Mouse (Mus musculus) intestine, embryonic 16.5 days (tissue): ENCODE results near the gene Naaladl1. TPM values are rescaled to one million over a fixed set of nuclear protein-coding genes. Genes with fewer than 3 reads are reported as not detected.

ENCODE experiments used
- ATAC-seq: fragments of 200-750 bp; cut with Nextera tagmentation; 2 replicates; pipeline ENCODE4 v1.8.0; 2017; ENCODE audit warnings: moderate TSS enrichment, moderate library complexity
- H3K27ac ChIP-seq: fragments of 300-500 bp; sonication (generic); 2 replicates; pipeline ENCODE4 v1.5.1; 2014; ENCODE audit warnings: mild to moderate bottlenecking, low read length
- H3K27me3 ChIP-seq: fragments of 300-500 bp; sonication (generic); replicated peaks from 2 replicates; pipeline ENCODE4 v1.6.1; 2014; ENCODE audit warnings: low read length, control low read depth, mixed read lengths; ENCODE audit not compliant: control insufficient read depth, insufficient read depth
- H3K36me3 ChIP-seq: fragments of 300-500 bp; sonication (generic); 2 replicates; pipeline ENCODE4 v1.6.1; 2014; ENCODE audit warnings: low read length, control low read depth; ENCODE audit not compliant: control insufficient read depth, insufficient read depth
- H3K4me1 ChIP-seq: fragments of 300-500 bp; sonication (generic); 2 replicates; pipeline ENCODE4 v1.6.1; 2014; ENCODE audit warnings: low read length, control low read depth, mixed read lengths; ENCODE audit not compliant: control insufficient read depth, insufficient read depth
- H3K4me2 ChIP-seq: fragments of 300-500 bp; sonication (generic); 2 replicates; pipeline ENCODE4 v1.6.1; 2014; ENCODE audit warnings: low read depth, low read length, control low read depth
- H3K4me3 ChIP-seq: fragments of 300-500 bp; sonication (generic); 2 replicates; pipeline ENCODE4 v1.5.1; 2014; ENCODE audit warnings: mild to moderate bottlenecking, low read length
- H3K9ac ChIP-seq: fragments of 300-500 bp; sonication (generic); 2 replicates; pipeline ENCODE4 v1.6.1; 2014; ENCODE audit warnings: low read depth, low read length
- H3K9me3 ChIP-seq: fragments of 300-500 bp; sonication (generic); 2 replicates; pipeline ENCODE4 v1.6.1; 2016; ENCODE audit warnings: low read length, control low read depth; ENCODE audit not compliant: control insufficient read depth
- WGBS: fragments of 180-500 bp; shearing (Covaris S2); extraction: QIAGEN DNeasy Blood & Tissue Kit; methylation state at CpG from one replicate; pipeline ENCODE4 v1.1.7; 2014; 5-methylcytosine and 5-hydroxymethylcytosine counted together
- polyA plus RNA-seq: library from polyadenylated mRNA; unstranded; fragments of >200 nt; fragmentation: Nextera tagmentation; extraction: Ambion mirVana; gene quantifications from 2 replicates; pipeline ENCODE4 v1.2.1, GENCODE M21; 2015

Gene Naaladl1
- polyA plus RNA-seq, 1 experiment from 2014 or later = 71.9 TPM

DNA sequence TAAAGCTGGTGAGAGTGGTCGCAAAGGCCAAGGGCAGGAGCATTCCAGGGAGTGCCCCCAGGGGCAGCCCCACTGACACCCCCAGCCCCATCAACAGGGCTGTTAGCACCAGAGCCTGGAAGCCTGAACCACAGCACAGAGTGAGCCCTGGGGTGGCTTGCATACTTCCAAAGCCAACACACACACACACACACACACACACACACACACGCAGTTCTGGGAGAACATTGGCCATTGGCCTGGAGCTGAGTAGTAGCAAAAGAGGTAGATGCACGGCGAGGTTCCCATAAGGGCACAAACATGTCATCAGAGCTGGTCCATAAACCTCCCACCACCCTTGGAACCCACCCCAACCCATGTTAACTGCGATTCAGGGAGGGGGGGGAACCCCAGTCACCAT, 39.0 kb upstream of the Naaladl1 start:
- WGBS = 28% methylated on average over 5 of the region's 5 CpGs
- no peak for ATAC-seq
- H3K9ac ChIP-seq = peak overlapping the region; percentile 75
- H3K4me2 ChIP-seq = peak overlapping the region; percentile 94
- peaks cover 33% of the 10 kb centered on the region for H3K4me1 ChIP-seq
- H3K9me3 ChIP-seq = no peaks in the 10 kb centered on the region
- H3K36me3 ChIP-seq = peaks cover 9% of the 10 kb centered on the region; the same call in 1 of the 2 replicates
- no peaks in the 10 kb centered on the region for H3K27me3 ChIP-seq
- H3K27ac ChIP-seq = peak overlapping the region; percentile 86
- H3K4me3 ChIP-seq = peak overlapping the region; percentile 64

DNA sequence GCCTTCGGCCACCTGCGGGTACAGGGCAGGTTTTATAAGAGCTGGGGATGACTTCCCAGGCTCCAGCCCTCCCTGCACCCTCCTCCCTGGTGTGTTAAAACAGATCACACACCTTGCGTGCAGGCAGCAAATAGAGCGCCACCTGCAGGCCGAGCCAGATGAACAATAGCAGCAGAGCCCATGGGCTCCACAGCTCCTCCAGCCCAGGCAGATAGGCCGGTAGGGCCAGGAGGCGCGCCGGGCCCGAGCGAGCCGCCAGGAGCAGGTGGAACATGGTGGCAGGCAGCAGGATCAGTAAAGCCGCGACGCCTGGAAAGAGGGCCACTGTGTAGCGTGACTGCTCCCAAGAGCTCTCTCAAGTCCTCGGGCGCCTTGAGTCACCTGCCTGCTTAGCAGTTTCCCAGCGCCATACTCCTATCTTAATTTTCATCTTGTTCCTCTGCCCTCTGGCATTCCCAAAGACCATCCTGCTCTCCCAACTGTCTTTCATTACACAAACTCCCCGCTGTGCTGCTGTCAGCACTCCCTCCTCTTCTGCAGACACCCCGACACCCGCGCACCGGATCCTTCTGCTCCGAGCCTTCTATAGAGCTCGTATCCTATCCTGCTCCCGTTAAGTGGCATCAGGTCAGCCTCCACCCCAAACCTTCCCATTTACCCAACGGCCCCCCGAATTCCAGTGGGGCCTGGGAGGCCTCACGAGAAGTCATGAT, 38.4 kb upstream of the Naaladl1 start:
- Histone ChIP-seq H3K36me3 (peaks cover 9% of the 10 kb centered on the region; the same call in 1 of the 2 replicates), H3K27ac (peak overlapping the region; percentile 86), H3K4me1 (peaks cover 28% of the 10 kb centered on the region), H3K4me3 (peak overlapping the region; percentile 64), H3K9ac (peak overlapping the region; percentile 75), H3K4me2 (peak overlapping the region; percentile 94), H3K27me3 (no peaks in the 10 kb centered on the region), H3K9me3 (no peaks in the 10 kb centered on the region)
- peak; percentile 68 for ATAC-seq
- under 1% methylated on average over 30 of the region's 30 CpGs for WGBS

- ATAC-seq = peak; percentile 95
- H3K36me3 ChIP-seq = peaks cover 12% of the 10 kb centered on the region; the same call in 1 of the 2 replicates
- peak within 1 kb of the TSS; percentile 94 for H3K4me2 ChIP-seq
- no peaks in the 10 kb centered on the region for H3K27me3 ChIP-seq
- H3K9ac ChIP-seq = peak within 1 kb of the TSS; percentile 75
- H3K4me3 ChIP-seq = peak within 1 kb of the TSS; percentile 64
- peaks cover 21% of the 10 kb centered on the region for H3K4me1 ChIP-seq
- H3K9me3 ChIP-seq = no peaks in the 10 kb centered on the region
- peak within 1 kb of the TSS; percentile 88 for H3K27ac ChIP-seq
- 8% methylated on average over 33 of the region's 33 CpGs for WGBS
These were observed 37.7 kb upstream of the Naaladl1 start, which contains the start of gene Tm7sf2 for GRCm38 (mm10) chr19:6067724-6068415. Gene Tm7sf2 (minus strand): TSS chr19:6068373.

GRCm38 (mm10) chr19:6068951-6069350, 36.6 kb upstream of the Naaladl1 start:
- Histone ChIP-seq H3K4me3 (no peak overlapping the region), H3K27me3 (no peaks in the 10 kb centered on the region), H3K9me3 (no peaks in the 10 kb centered on the region), H3K4me2 (no peak overlapping the region), H3K9ac (no peak overlapping the region), H3K27ac (no peak overlapping the region), H3K4me1 (peaks cover 19% of the 10 kb centered on the region), H3K36me3 (peaks cover 15% of the 10 kb centered on the region; the same call in 1 of the 2 replicates)
- WGBS = 58% methylated on average over 4 of the region's 4 CpGs
- ATAC-seq = no peak

GRCm38 (mm10) chr19:6069851-6070250, 35.7 kb upstream of the Naaladl1 start:
- Histone ChIP-seq H3K9me3 (no peaks in the 10 kb centered on the region), H3K4me1 (peaks cover 19% of the 10 kb centered on the region), H3K9ac (no peak overlapping the region), H3K36me3 (peaks cover 15% of the 10 kb centered on the region; the same call in 1 of the 2 replicates), H3K4me3 (no peak overlapping the region), H3K27me3 (no peaks in the 10 kb centered on the region), H3K27ac (no peak overlapping the region), H3K4me2 (no peak overlapping the region)
- 90% methylated on average over 10 of the region's 10 CpGs for WGBS
- no peak for ATAC-seq

DNA sequence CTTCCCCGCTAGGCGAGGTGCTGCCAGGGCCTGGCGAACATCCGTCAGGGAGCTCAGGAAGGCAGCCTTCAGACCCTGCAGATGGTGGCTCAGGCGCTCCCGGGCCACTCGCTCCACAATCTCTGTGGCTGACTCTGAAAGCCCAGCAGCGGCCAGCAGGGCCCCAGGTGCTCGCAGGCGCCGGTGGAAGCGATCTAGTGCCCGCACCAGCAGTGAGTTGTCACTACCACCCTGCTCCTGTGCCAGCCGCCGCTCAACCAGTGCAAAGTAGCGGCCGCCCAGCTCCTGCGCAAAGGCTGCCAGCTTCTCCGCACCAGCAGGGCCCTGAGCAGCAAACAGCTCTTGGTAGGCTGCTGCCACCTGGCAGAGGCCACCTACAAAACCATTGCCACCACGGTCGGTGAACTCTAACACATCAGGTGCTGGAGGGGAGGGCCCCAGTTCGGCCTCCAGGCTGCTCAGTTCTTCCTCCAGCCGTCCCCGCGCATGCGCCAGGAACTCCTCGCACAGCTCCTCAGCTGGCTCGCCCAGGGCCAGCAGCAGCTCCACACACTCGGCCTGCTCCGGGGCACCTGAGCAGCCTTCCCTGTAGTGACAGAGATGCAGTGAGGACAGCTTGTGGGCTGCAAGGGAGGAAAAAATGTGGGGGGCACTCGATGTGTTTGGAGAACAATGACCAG, 34.9 kb upstream of the Naaladl1 start:
- H3K4me1 ChIP-seq = peaks cover 19% of the 10 kb centered on the region
- H3K9ac ChIP-seq = no peak overlapping the region
- H3K4me3 ChIP-seq = no peak overlapping the region
- H3K9me3 ChIP-seq = no peaks in the 10 kb centered on the region
- 89% methylated on average over 31 of the region's 31 CpGs for WGBS
- no peak overlapping the region for H3K27ac ChIP-seq
- H3K36me3 ChIP-seq = peaks cover 15% of the 10 kb centered on the region; the same call in 1 of the 2 replicates
- no peak for ATAC-seq
- H3K4me2 ChIP-seq = no peak overlapping the region
- no peaks in the 10 kb centered on the region for H3K27me3 ChIP-seq

DNA sequence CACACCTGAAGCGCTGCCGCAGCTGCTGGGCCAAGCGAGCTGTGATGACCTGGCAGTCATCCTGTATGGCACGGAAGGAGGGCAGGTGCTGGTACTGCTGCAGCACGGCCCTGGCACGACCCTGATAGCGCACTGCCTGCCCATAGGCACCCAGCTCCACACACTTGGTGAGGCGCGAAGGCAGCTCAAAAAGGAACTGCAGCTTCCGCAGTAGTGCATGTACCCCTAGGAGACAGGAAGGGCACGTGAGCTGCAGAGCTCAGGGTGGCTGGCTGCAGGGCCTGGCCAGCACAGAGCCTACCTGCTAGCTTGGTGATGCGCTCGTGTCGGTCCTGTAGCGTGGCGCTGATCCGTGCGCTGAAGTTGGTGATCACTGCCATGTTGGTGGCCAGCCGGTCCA, 34.3 kb upstream of the Naaladl1 start:
- no peak overlapping the region for H3K9ac ChIP-seq
- no peak overlapping the region for H3K27ac ChIP-seq
- ATAC-seq = no peak
- peaks cover 22% of the 10 kb centered on the region for H3K4me1 ChIP-seq
- H3K27me3 ChIP-seq = no peaks in the 10 kb centered on the region
- no peak overlapping the region for H3K4me2 ChIP-seq
- H3K36me3 ChIP-seq = peaks cover 15% of the 10 kb centered on the region; the same call in 1 of the 2 replicates
- 92% methylated on average over 19 of the region's 19 CpGs for WGBS
- H3K9me3 ChIP-seq = no peaks in the 10 kb centered on the region
- H3K4me3 ChIP-seq = no peak overlapping the region

- peaks cover 15% of the 10 kb centered on the region; the same call in 1 of the 2 replicates for H3K36me3 ChIP-seq
- H3K4me3 ChIP-seq = no peak overlapping the region
- no peaks in the 10 kb centered on the region for H3K9me3 ChIP-seq
- H3K27me3 ChIP-seq = no peaks in the 10 kb centered on the region
- no peak overlapping the region for H3K9ac ChIP-seq
- H3K4me2 ChIP-seq = no peak overlapping the region
- WGBS = 89% methylated on average over 5 of the region's 5 CpGs
- no peak overlapping the region for H3K27ac ChIP-seq
- ATAC-seq = no peak
- peaks cover 7% of the 10 kb centered on the region for H3K4me1 ChIP-seq
These were observed 31.7 kb upstream of the Naaladl1 start for GRCm38 (mm10) chr19:6073889-6074288.
